Mouse (Mus musculus) G1E (cell line): ENCODE data around the gene Flywch2.
"Not testable (repeated sequence)": the region's sequence is repeated elsewhere in the genome, so short reads cannot be mapped to it uniquely, and the experiment has no call there.

Experiments
- CTCF ChIP-seq: IDR thresholded peaks from 2 replicates; pipeline ENCODE4 v1.5.1; 2012; ENCODE audit warnings: low read depth, low read length, inconsistent platforms, mixed read lengths
- GATA1 ChIP-seq: IDR thresholded peaks from 2 replicates; pipeline ENCODE4 v1.6.1; 2012; ENCODE audit warnings: borderline replicate concordance, low read length, inconsistent platforms, mixed read lengths

- TF ChIP-seq CTCF, GATA1: not testable (repeated sequence)
Measured at GRCm38 (mm10) chr17:23772219-23772556, 13.7 kb downstream of the Flywch2 start.
